Mouse (Mus musculus): Measurements from ENCODE around the gene Rbp4. TPM values are rescaled to one million over a fixed set of nuclear protein-coding genes. Genes with fewer than 3 reads are reported as not detected.

The Rbp4 gene
- total RNA-seq, 1 experiment = 2.7 TPM

DNA sequence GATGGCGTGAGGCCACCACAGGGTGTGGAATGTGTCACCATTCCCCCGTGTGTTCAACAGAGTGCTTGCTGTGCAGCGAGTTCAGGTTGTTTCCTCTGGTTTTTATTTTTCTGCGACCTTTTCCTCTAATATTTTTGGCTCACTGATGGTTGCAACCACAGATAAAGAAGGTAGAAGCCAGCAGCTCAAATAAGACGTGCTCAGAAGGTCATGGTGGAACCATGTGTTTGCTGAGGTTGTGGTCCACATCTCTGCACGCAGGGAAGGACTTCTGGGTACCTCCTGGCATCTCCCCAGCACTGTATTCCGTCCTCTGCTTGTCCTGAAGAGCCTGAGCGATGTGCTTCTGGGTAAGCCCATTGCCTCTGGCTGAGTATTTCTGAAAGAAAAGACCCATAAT lies 1.6 kb upstream of the Rbp4 start:
- no peak overlapping the region for H3K4me3 ChIP-seq (ENCODE audit: insufficient read depth in 1 of 2, low read depth in 1 of 2, low read length in 2 of 2, poor library complexity in 1 of 2, severe bottlenecking in 1 of 2)
- H3K9me3 ChIP-seq (ENCODE audit: control insufficient read depth, insufficient read depth, low read depth, low read length) = no peaks in the 10 kb centered on the region
- peaks cover 0 to 5% of the 10 kb centered on the region in 2 experiments; a peak in 1 of 4 replicates for H3K4me1 ChIP-seq (ENCODE audit: control insufficient read depth in 2 of 2, insufficient read depth in 2 of 2, low read length in 2 of 2, poor library complexity in 1 of 2)
- no peak overlapping the region for H3K9ac ChIP-seq (ENCODE audit: insufficient read depth, low read depth, low read length, poor library complexity, severe bottlenecking)
- no peaks in the 10 kb centered on the region for H3K36me3 ChIP-seq (ENCODE audit: control insufficient read depth, insufficient read depth, low read length, poor library complexity, severe bottlenecking)
- DNase-seq (ENCODE audit: low read depth, low spot score) = no peak
- in situ Hi-C loops (cut with MboI; ENCODE audit: low sequenced_read_pairs in 2 of 2, unreplicated experiment in 2 of 2) = no loop called here
- TF ChIP-seq ZNF384 (IDR thresholded peaks at IDR 0.05; ENCODE audit: low read depth, low read length) (no peak), MAFK (IDR thresholded peaks at IDR 0.05; ENCODE audit: insufficient read depth, low read depth, low read length) (no peak), HCFC1 (IDR thresholded peaks at IDR 0.05; ENCODE audit: borderline replicate concordance, insufficient read depth, low read length) (no peak), ZC3H11A (IDR thresholded peaks at IDR 0.05; ENCODE audit: borderline replicate concordance, low read depth, low read length) (no peak), CHD2 (IDR thresholded peaks at IDR 0.05; ENCODE audit: low read depth, low read length) (no peak)
- no peak overlapping the region for H3K27ac ChIP-seq (ENCODE audit: insufficient read depth, low read depth, low read length, poor library complexity, severe bottlenecking)

GRCm38 (mm10) chr19:38124401-38125218 lies 471 bp downstream of the Rbp4 start:
- peak; percentile 17 for DNase-seq (ENCODE audit: low read depth, low spot score)
- Histone ChIP-seq H3K4me1 (ENCODE audit: control insufficient read depth in 2 of 2, insufficient read depth in 2 of 2, low read length in 2 of 2, poor library complexity in 1 of 2) (peaks cover 0 to 5% of the 10 kb centered on the region in 2 experiments; a peak in 1 of 4 replicates), H3K9me3 (ENCODE audit: control insufficient read depth, insufficient read depth, low read depth, low read length) (no peaks in the 10 kb centered on the region), H3K9ac (ENCODE audit: insufficient read depth, low read depth, low read length, poor library complexity, severe bottlenecking) (peak overlapping the region; percentile 80), H3K4me3 (ENCODE audit: insufficient read depth in 1 of 2, low read depth in 1 of 2, low read length in 2 of 2, poor library complexity in 1 of 2, severe bottlenecking in 1 of 2) (peak overlapping the region; percentile 73 to 83), H3K27ac (ENCODE audit: insufficient read depth, low read depth, low read length, poor library complexity, severe bottlenecking) (no peak overlapping the region), H3K36me3 (ENCODE audit: control insufficient read depth, insufficient read depth, low read length, poor library complexity, severe bottlenecking) (no peaks in the 10 kb centered on the region)
- in situ Hi-C loops (cut with MboI; ENCODE audit: low sequenced_read_pairs in 2 of 2, unreplicated experiment in 2 of 2) = no loop called here
- no peak for TF ChIP-seq HCFC1 (IDR thresholded peaks at IDR 0.05; ENCODE audit: borderline replicate concordance, insufficient read depth, low read length)
- TF ChIP-seq ZC3H11A (IDR thresholded peaks at IDR 0.05; ENCODE audit: borderline replicate concordance, low read depth, low read length) = no peak
- no peak for TF ChIP-seq CHD2 (IDR thresholded peaks at IDR 0.05; ENCODE audit: low read depth, low read length)
- no peak for TF ChIP-seq MAFK (IDR thresholded peaks at IDR 0.05; ENCODE audit: insufficient read depth, low read depth, low read length)
- TF ChIP-seq ZNF384 (IDR thresholded peaks at IDR 0.05; ENCODE audit: low read depth, low read length) = no peak

GRCm38 (mm10) chr19:38123921-38124320 lies 1.2 kb downstream of the Rbp4 start:
- Histone ChIP-seq H3K9me3 (ENCODE audit: control insufficient read depth, insufficient read depth, low read depth, low read length) (no peaks in the 10 kb centered on the region), H3K9ac (ENCODE audit: insufficient read depth, low read depth, low read length, poor library complexity, severe bottlenecking) (peak overlapping the region; percentile 56), H3K4me1 (ENCODE audit: control insufficient read depth in 2 of 2, insufficient read depth in 2 of 2, low read length in 2 of 2, poor library complexity in 1 of 2) (peaks cover 0 to 5% of the 10 kb centered on the region in 2 experiments; a peak in 1 of 4 replicates), H3K36me3 (ENCODE audit: control insufficient read depth, insufficient read depth, low read length, poor library complexity, severe bottlenecking) (no peaks in the 10 kb centered on the region), H3K4me3 (ENCODE audit: insufficient read depth in 1 of 2, low read depth in 1 of 2, low read length in 2 of 2, poor library complexity in 1 of 2, severe bottlenecking in 1 of 2) (peak overlapping the region; percentile 73 to 83; a peak in 3 of 4 replicates), H3K27ac (ENCODE audit: insufficient read depth, low read depth, low read length, poor library complexity, severe bottlenecking) (no peak overlapping the region)
- in situ Hi-C loops (cut with MboI; ENCODE audit: low sequenced_read_pairs in 2 of 2, unreplicated experiment in 2 of 2) = no loop called here
- TF ChIP-seq CHD2 (IDR thresholded peaks at IDR 0.05; ENCODE audit: low read depth, low read length) (no peak), MAFK (IDR thresholded peaks at IDR 0.05; ENCODE audit: insufficient read depth, low read depth, low read length) (no peak), ZC3H11A (IDR thresholded peaks at IDR 0.05; ENCODE audit: borderline replicate concordance, low read depth, low read length) (no peak), HCFC1 (IDR thresholded peaks at IDR 0.05; ENCODE audit: borderline replicate concordance, insufficient read depth, low read length) (no peak), ZNF384 (IDR thresholded peaks at IDR 0.05; ENCODE audit: low read depth, low read length) (no peak)
- no peak for DNase-seq (ENCODE audit: low read depth, low spot score)

GRCm38 (mm10) chr19:38120123-38120760 lies 4.8 kb downstream of the Rbp4 start:
- Histone ChIP-seq H3K9ac (ENCODE audit: insufficient read depth, low read depth, low read length, poor library complexity, severe bottlenecking) (no peak overlapping the region), H3K4me1 (ENCODE audit: control insufficient read depth in 2 of 2, insufficient read depth in 2 of 2, low read length in 2 of 2, poor library complexity in 1 of 2) (peaks cover 0 to 5% of the 10 kb centered on the region in 2 experiments; a peak in 1 of 4 replicates), H3K4me3 (ENCODE audit: insufficient read depth in 1 of 2, low read depth in 1 of 2, low read length in 2 of 2, poor library complexity in 1 of 2, severe bottlenecking in 1 of 2) (no peak overlapping the region), H3K9me3 (ENCODE audit: control insufficient read depth, insufficient read depth, low read depth, low read length) (no peaks in the 10 kb centered on the region), H3K36me3 (ENCODE audit: control insufficient read depth, insufficient read depth, low read length, poor library complexity, severe bottlenecking) (no peaks in the 10 kb centered on the region), H3K27ac (ENCODE audit: insufficient read depth, low read depth, low read length, poor library complexity, severe bottlenecking) (no peak overlapping the region)
- DNase-seq (ENCODE audit: low read depth, low spot score) = no peak
- in situ Hi-C loops (cut with MboI; ENCODE audit: low sequenced_read_pairs in 2 of 2, unreplicated experiment in 2 of 2) = no loop called here
- no peak for TF ChIP-seq ZNF384 (IDR thresholded peaks at IDR 0.05; ENCODE audit: low read depth, low read length)
- TF ChIP-seq ZC3H11A (IDR thresholded peaks at IDR 0.05; ENCODE audit: borderline replicate concordance, low read depth, low read length) = no peak
- TF ChIP-seq HCFC1 (IDR thresholded peaks at IDR 0.05; ENCODE audit: borderline replicate concordance, insufficient read depth, low read length) = no peak
- no peak for TF ChIP-seq CHD2 (IDR thresholded peaks at IDR 0.05; ENCODE audit: low read depth, low read length)
- no peak for TF ChIP-seq MAFK (IDR thresholded peaks at IDR 0.05; ENCODE audit: insufficient read depth, low read depth, low read length)
